Mouse (Mus musculus): ENCODE measurements around the gene Olfr1042. TPM values are rescaled to one million over a fixed set of nuclear protein-coding genes. Genes with fewer than 3 reads are reported as not detected.

Gene Olfr1042
- not detected in 2 replicates for polyA plus RNA-seq (2012; rRNA removed)

GRCm38 (mm10) chr2:86161738-86162137, at the start of gene Olfr1042:
Olfr1042 (minus strand) TSS chr2:86161838.

GRCm38 (mm10) chr2:86202909-86203308, 41.3 kb upstream of the Olfr1042 start, which contains the start of gene Olfr1045:
Olfr1045 (minus strand) TSS chr2:86203009.

GRCm38 (mm10) chr2:86185583-86185982, 23.9 kb upstream of the Olfr1042 start, which contains the start of gene Olfr52:
Olfr52 (minus strand) TSS chr2:86185683.

GRCm38 (mm10) chr2:86177720-86178119, 16.1 kb upstream of the Olfr1042 start, which contains the start of gene Olfr1044:
Olfr1044 (minus strand) TSS chr2:86177820.

GRCm38 (mm10) chr2:86167422-86167821, 5.8 kb upstream of the Olfr1042 start, which contains the start of gene Olfr1043:
Olfr1043 (minus strand) TSS chr2:86167522.

GRCm38 (mm10) chr2:86146632-86147031, 15.0 kb downstream of the Olfr1042 start, which contains the start of gene Olfr1040:
Olfr1040 (minus strand) TSS chr2:86146732.

GRCm38 (mm10) chr2:86135828-86136227, 25.8 kb downstream of the Olfr1042 start, which contains the start of gene Olfr1039:
Olfr1039 (minus strand) TSS chr2:86135928.

Other genes starting within 250 kb of the Olfr1042 start
- not detected in 2 replicates for gene Olfr1025-ps1, start 246.6 kb downstream of the Olfr1042 start, polyA plus RNA-seq (2012; rRNA removed)
- gene Olfr1026, start 240.3 kb downstream of the Olfr1042 start, polyA plus RNA-seq (2012; rRNA removed), result not detected in 2 replicates
- gene Olfr1028, start 211.4 kb downstream of the Olfr1042 start, polyA plus RNA-seq (2012; rRNA removed), result not detected in 2 replicates
- 0.29 and 0.58 TPM in 2 replicates for gene Olfr1029, start 187.9 kb downstream of the Olfr1042 start, polyA plus RNA-seq (2012; rRNA removed)
- 0.03 and 0.05 TPM in 2 replicates for gene Olfr1030, start 182.6 kb downstream of the Olfr1042 start, polyA plus RNA-seq (2012; rRNA removed)
- gene Olfr1031, start 171.5 kb downstream of the Olfr1042 start, polyA plus RNA-seq (2012; rRNA removed), result not detected in 2 replicates
- gene Olfr1032, start 156.3 kb downstream of the Olfr1042 start, polyA plus RNA-seq (2012; rRNA removed), result not detected in 2 replicates
- 1.4 and 1.5 TPM in 2 replicates for gene Olfr1033, start 141.2 kb downstream of the Olfr1042 start, polyA plus RNA-seq (2012; rRNA removed)
- 0.37 and 0.41 TPM in 2 replicates for gene Olfr1034, start 116.0 kb downstream of the Olfr1042 start, polyA plus RNA-seq (2012; rRNA removed)
- not detected in 2 replicates for gene Olfr1036, start 87.8 kb downstream of the Olfr1042 start, polyA plus RNA-seq (2012; rRNA removed)
- not detected in 2 replicates for gene Olfr1037, start 74.5 kb downstream of the Olfr1042 start, polyA plus RNA-seq (2012; rRNA removed)
- not detected in 2 replicates for gene Olfr1039, start 25.9 kb downstream of the Olfr1042 start, polyA plus RNA-seq (2012; rRNA removed)
- not detected in 2 replicates for gene Olfr1040, start 15.1 kb downstream of the Olfr1042 start, polyA plus RNA-seq (2012; rRNA removed)
- gene Olfr1043, start 5.7 kb upstream of the Olfr1042 start, polyA plus RNA-seq (2012; rRNA removed), result not detected in 2 replicates
- not detected in 2 replicates for gene Olfr1044, start 16.0 kb upstream of the Olfr1042 start, polyA plus RNA-seq (2012; rRNA removed)
- not detected in 2 replicates for gene Olfr52, start 23.8 kb upstream of the Olfr1042 start, polyA plus RNA-seq (2012; rRNA removed)
- gene Olfr1045, start 41.2 kb upstream of the Olfr1042 start, polyA plus RNA-seq (2012; rRNA removed), result not detected in 2 replicates
- gene Olfr1046, start 57.5 kb upstream of the Olfr1042 start, polyA plus RNA-seq (2012; rRNA removed), result not detected in 2 replicates
- not detected in 2 replicates for gene Olfr1047, start 69.6 kb upstream of the Olfr1042 start, polyA plus RNA-seq (2012; rRNA removed)
- not detected in 2 replicates for gene Olfr1048, start 78.5 kb upstream of the Olfr1042 start, polyA plus RNA-seq (2012; rRNA removed)
- not detected in 2 replicates for gene Olfr1049, start 96.5 kb upstream of the Olfr1042 start, polyA plus RNA-seq (2012; rRNA removed)
- not detected in 2 replicates for gene Olfr1051, start 117.2 kb upstream of the Olfr1042 start, polyA plus RNA-seq (2012; rRNA removed)
- not detected in 2 replicates for gene Olfr1052, start 130.6 kb upstream of the Olfr1042 start, polyA plus RNA-seq (2012; rRNA removed)
- not detected in 2 replicates for gene Olfr1053, start 153.4 kb upstream of the Olfr1042 start, polyA plus RNA-seq (2012; rRNA removed)
- not detected in 2 replicates for gene Olfr1054, start 173.6 kb upstream of the Olfr1042 start, polyA plus RNA-seq (2012; rRNA removed)
- not detected in 2 replicates for gene Olfr1055, start 188.4 kb upstream of the Olfr1042 start, polyA plus RNA-seq (2012; rRNA removed)
- gene Olfr1056, start 200.6 kb upstream of the Olfr1042 start, polyA plus RNA-seq (2012; rRNA removed), result not detected in 2 replicates
- not detected in 2 replicates for gene Olfr1057, start 216.6 kb upstream of the Olfr1042 start, polyA plus RNA-seq (2012; rRNA removed)
- not detected in 2 replicates for gene Olfr1058, start 226.7 kb upstream of the Olfr1042 start, polyA plus RNA-seq (2012; rRNA removed)

Measured in ovary, adult 2 months (tissue).